10 mouse cellular contexts compared by ENCODE assay signal in the genomic region with DNA sequence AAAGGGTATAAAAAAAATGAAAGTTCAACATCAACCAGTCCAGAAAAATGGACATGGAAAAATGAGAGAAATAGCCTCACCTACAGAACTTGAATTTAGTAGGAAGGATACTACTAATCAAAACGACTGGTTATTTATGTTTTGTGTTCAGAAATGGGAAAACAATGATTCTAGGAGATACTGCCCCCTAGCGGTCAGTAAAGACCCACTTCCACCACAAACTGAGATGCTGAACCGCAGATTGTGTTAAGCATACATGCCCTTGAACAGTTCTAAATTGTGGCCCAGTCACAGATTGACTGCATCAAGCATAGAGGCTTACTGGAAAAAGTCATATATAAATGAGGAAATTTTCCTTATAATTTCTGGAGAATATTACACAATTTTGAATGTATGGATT.
DNase-seq lines count a peak whose midpoint lies in the region; ATAC-seq and TF ChIP-seq lines count a peak whose summit lies in the region.
"Had no signal": no experiment of that assay in that cellular context is flagged by ENCODE, and none has a peak within 500 bp of the region (broad histone marks: within the 10 kb centered on the region; RNA-seq: fewer than 3 reads in every experiment).

No protein-coding gene starts in this region.

- WGBS in liver, postnatal 0 days (ENCODE audit: insufficient replicate concordance) = 11% methylated on average over 3 of the region's 3 CpGs
- 18% methylated on average over 3 of the region's 3 CpGs for WGBS in liver, embryonic 11.5 days

- no peak for DNase-seq in gastrocnemius, adult 2 months
- no peak for DNase-seq in gastrocnemius, postnatal 36 days
- DNase-seq in liver, postnatal 0 days = no peak
- no peak for DNase-seq in liver, embryonic 11.5 days (ENCODE audit: low spot score)
- DNase-seq in NIH3T3 (ENCODE audit: low read depth) = peak; percentile 35
- peak; percentile 5 for DNase-seq in induced T-regulatory cell, adult 2 months (ENCODE audit: low read depth)
- no peak for DNase-seq in ovary, postnatal 36 days (ENCODE audit: low spot score)
- DNase-seq: gastrocnemius, postnatal 10 days; lung, adult 2 months had no signal

- no peak for TF ChIP-seq EP300 in liver, postnatal 0 days (IDR thresholded peaks at IDR 0.05; ENCODE audit: low read depth)

- no peak overlapping the region for H3K9ac ChIP-seq in liver, postnatal 0 days (replicated peaks)
- H3K9ac ChIP-seq in liver, embryonic 11.5 days (ENCODE audit: low read depth, low read length) = no peak overlapping the region

- ATAC-seq in liver, postnatal 0 days = no peak
- no peak for ATAC-seq in liver, embryonic 11.5 days (replicated peaks; ENCODE audit: low FRiP score)
- no peak for ATAC-seq in frontal cortex, adult (ENCODE audit: low TSS enrichment)

- H3K36me3 ChIP-seq in liver, postnatal 0 days (replicated peaks; ENCODE audit: insufficient read depth, low read length) = no peaks in the 10 kb centered on the region
- no peaks in the 10 kb centered on the region for H3K36me3 ChIP-seq in liver, embryonic 11.5 days (ENCODE audit: control insufficient read depth, insufficient read depth, low read length)

- H3K27me3 ChIP-seq in liver, postnatal 0 days (ENCODE audit: insufficient read depth, low read length) = no peaks in the 10 kb centered on the region
- H3K27me3 ChIP-seq in liver, embryonic 11.5 days (replicated peaks; ENCODE audit: control insufficient read depth, insufficient read depth, low read length) = no peaks in the 10 kb centered on the region

- no peak overlapping the region for H3K27ac ChIP-seq in gastrocnemius, adult 2 months
- no peak overlapping the region for H3K27ac ChIP-seq in liver, postnatal 0 days (ENCODE audit: low read depth)
- no peak overlapping the region for H3K27ac ChIP-seq in liver, embryonic 11.5 days (ENCODE audit: low read depth, low read length)

- no peak overlapping the region for H3K4me2 ChIP-seq in liver, postnatal 0 days (ENCODE audit: low read depth, low read length)
- no peak overlapping the region for H3K4me2 ChIP-seq in liver, embryonic 11.5 days

- H3K9me3 ChIP-seq in liver, postnatal 0 days (ENCODE audit: low read length) = no peaks in the 10 kb centered on the region
- no peaks in the 10 kb centered on the region for H3K9me3 ChIP-seq in liver, embryonic 11.5 days (ENCODE audit: control insufficient read depth, low read length)

- H3K4me3 ChIP-seq in gastrocnemius, adult 2 months = no peak overlapping the region
- H3K4me3 ChIP-seq in liver, postnatal 0 days (ENCODE audit: low read depth, low read length) = no peak overlapping the region
- H3K4me3 ChIP-seq in liver, embryonic 11.5 days (ENCODE audit: low read depth, low read length) = no peak overlapping the region

- H3K4me1 ChIP-seq in liver, postnatal 0 days (ENCODE audit: insufficient read depth) = no peaks in the 10 kb centered on the region
- H3K4me1 ChIP-seq in liver, embryonic 11.5 days (replicated peaks; ENCODE audit: control insufficient read depth, insufficient read depth, low read length) = no peaks in the 10 kb centered on the region

- intact Hi-C loops in gastrocnemius, adult 2 months (cut with DNase I) = no loop called here
- intact Hi-C loops in gastrocnemius, postnatal 36 days (cut with DNase I) = no loop called here

- TF ChIP-seq CTCF in gastrocnemius, adult 2 months (IDR thresholded peaks at IDR 0.05) = peak; percentile 49
- peak; percentile 62 for TF ChIP-seq CTCF in liver, postnatal 0 days (IDR thresholded peaks at IDR 0.05; ENCODE audit: low read depth)

Comparison
In these comparisons a context has a peak if more than half of its experiments do, and no peak if none do; other contexts are left out.
1. DNase-seq: peak in NIH3T3 (single experiment) and induced T-regulatory cell, adult 2 months (single experiment); none in gastrocnemius, adult 2 months (single experiment), gastrocnemius, postnatal 36 days (0 of 2), liver, postnatal 0 days (single experiment), liver, embryonic 11.5 days (single experiment) and ovary, postnatal 36 days (single experiment).